Mouse (Mus musculus) thymus, postnatal 36 days (tissue): ENCODE measurements around the gene Tenm4.

ENCODE experiments used
- DNase-seq, 2 experiments: peaks; one replicate each; pipeline ENCODE4 v3.0.0; 2022; ENCODE audit warnings: mixed read lengths in 2 of 2

Gene Tenm4

DNA sequence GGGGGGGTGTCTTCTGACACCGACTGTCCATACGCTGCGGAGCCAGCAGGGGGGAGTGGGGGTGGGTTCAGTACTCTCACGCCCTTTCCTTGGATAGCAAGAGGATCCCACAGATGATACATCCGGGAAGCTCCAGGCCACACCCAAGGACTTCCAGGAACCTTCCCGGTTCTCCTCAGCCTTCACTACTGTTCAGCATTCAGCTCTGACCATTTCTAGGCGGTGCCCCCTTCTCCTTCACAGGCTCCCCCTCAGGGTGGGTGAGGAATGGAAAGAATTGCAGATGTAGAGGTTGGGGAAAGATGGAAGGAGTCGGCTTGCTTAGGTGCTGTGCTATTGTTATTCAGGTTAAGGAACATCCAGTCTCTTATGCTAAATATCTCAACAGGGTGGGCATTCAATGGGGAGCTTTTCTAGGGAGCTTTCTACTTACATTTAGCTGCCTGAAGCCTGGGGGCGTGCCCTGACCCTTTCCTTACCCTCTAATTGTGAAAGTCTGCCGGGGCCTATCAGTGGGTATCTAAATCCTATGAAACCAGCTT lies 33.8 kb downstream of the Tenm4 start:
- no peak for DNase-seq

- no peak for DNase-seq
These were observed 36.0 kb downstream of the Tenm4 start for GRCm38 (mm10) chr7:96207071-96207470.

DNA sequence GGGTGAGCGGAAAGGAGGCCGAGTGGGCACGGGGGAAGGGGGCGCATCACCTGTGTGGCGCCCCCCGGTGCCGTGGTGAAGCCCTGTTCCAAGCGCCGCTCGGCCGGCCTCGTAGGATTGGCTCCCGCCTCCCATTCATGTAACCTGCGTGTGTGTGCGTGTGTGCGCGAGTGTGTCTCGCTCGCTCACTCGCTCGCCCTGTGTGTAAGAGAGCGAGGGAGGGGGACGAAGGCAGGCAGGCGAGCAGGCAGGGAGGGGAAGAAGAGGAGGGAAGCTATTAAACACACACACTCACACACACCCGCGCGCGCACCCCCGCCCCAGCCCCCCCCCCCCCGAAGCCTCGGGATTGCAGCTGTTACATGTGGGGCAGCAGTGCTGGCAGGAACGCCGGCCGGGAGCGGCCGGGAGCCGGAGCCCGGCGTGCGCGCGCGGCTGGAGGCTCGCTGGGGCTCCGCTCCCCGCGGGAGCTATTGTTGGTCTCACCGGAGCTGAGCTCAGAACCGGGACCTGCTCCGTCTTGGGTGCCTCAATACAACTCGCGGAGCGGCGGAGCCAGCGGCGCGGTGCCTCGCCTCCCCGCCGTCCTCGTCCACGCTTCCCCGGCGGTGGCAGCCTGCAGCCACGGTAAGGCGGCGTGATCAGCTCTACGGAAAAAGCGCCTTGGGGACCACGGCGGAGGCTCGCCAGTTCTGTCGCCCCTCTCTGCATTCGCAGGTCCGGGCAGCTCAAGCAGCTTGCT lies 38.9 kb downstream of the Tenm4 start:
- no peak for DNase-seq

DNA sequence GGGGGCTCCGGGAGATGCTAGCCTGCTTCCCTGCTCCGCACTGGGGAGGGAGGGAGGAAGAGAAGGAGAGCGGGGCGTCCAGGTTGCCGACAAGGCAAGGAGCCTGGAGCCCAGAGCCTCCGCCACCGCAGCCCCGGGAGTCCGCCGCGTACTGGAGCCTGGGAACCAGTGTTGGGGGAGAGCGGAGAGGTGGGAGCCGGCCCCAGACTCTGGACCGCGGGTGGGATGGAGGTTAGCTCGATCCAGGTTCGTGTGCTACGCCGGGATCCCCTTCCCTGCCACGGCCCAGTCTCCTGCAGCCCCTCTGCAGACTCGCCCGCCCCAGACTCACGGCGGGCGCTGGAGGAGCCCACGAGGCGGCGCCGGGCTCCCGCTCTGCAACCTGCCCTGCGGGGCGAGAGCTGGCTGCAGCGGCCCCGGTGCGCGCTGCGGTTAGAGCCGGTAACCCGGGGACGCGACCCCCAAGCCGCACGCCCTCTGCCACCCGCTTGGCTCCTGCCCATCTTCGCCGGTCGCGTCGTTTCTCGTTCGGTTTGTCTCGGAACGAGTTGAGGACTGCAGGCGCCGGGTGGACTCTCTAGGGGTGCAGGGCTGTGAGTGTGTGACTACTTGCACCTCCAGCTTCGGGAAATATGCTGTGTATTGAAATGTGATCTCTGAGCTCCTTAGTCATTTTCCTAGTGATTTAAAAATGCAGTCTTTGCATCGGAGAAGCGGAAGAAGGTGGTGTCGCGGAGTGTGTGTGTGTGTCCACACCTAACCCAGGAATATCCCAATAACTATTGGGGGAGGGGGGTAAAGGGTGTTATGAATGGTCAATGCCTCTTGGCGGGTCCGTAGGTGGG lies 39.7 kb downstream of the Tenm4 start:
- no peak for DNase-seq

GRCm38 (mm10) chr7:96211618-96212021 lies 40.6 kb downstream of the Tenm4 start:
- no peak for DNase-seq

DNA sequence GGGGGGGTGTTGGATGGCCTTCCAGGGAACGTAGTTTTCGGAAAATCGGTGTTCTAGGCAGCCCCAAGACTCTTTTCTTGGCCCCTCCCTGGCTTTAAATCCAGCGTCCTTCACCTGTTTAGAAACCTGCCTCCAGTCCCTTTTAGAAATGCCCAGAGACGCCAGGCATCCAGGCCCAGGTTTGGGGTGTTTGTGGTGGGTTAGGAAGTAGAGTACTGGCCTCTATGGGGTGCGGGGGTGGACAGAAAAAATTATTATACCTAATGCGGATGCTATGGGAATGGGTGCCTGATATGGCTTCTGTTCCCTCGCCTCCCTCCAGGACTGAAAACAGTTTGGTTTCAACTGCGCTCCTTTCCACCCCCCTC lies 41.2 kb downstream of the Tenm4 start:
- no peak for DNase-seq

DNA sequence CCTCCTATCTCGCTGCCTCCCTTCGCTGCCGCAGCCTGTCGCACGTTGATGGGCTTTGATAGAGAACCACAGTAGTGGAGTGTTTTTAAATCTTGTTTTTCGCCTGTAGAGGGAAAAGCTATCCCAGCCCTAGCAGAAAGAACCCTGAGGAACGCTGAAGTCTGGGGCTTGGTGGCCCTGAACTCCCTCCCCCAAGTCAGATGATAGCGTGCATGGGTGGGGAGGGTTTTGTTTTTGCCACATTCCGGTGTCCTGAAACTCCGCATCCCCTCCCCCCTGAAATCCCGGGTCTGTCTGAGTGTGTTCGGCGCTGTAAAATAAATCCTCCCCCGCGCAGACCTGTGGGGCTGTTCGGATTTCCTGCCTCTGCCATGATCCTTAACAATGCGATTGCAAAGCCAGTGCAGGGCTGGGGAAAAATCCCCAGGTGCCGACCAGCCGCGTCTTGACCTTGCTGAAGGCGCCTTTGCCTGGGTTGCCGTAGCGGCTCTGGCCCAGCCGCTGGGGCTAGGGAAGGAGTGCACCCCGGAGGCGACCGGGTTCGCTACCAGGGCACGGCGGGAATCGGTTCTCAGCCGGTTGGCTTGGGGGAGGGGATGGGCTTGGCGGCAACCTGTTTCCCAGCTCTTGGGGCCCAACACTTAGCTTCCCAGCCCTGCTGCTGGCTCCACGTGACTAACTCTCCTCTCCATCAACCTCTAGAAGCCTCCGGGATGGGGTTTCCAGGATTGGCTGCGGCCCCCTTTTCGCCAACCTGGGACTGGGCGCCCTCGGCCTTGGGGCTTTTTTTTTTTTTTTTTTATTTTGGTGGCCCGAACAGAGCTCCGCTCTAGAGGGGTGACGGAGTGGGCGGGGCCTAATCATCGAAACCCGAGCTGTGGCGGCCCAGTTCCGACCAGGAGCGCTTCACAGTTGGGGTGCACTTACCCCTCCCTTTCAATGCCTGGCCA lies 41.8 kb downstream of the Tenm4 start:
- DNase-seq: peak in 1 of 2 experiments; percentile 3

DNA sequence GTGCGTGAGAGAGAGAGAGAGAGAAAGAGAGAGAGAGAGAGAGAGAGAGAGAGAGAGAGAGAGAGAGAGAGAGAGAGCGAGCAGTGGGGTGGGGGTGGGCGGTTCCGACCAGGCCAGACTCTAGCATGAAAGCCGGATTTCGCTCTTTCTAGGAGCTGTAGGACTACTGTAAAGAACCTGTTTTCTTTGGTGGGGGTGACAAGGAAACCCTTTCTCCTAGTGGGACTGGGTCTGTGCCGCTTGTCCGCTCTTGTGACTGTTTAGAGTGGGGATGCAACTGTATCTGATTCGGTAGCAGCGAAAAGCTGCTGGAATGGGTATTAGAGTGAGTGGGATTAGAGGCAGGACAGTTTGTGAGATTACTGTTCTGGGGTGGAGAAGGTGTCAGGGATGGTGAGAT lies 42.7 kb downstream of the Tenm4 start:
- no peak for DNase-seq

- no peak for DNase-seq
These were observed 43.8 kb downstream of the Tenm4 start for GRCm38 (mm10) chr7:96214876-96215275.

- no peak for DNase-seq
These were observed 45.0 kb downstream of the Tenm4 start for GRCm38 (mm10) chr7:96215894-96216509.

DNA sequence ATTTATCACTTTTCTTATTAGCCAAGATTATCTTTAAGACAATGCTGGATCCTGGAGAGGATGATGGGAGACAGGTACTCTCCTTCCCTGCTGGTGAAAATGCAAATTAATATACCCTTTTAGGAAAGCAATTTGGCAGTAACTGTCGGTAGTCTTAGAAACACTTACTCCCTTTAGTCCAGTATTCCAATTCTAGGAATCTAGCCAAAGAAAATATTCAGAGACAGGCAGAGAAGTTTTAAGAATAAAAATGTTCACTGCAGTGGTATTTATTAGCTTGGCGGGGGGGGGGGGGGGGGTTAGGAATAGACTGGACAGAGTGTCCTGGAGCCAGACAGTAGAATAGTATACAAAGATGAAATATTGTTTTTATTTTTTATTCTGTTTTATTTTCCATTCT lies 48.3 kb downstream of the Tenm4 start:
- DNase-seq: no peak

- DNase-seq: no peak
These were observed 49.6 kb downstream of the Tenm4 start for GRCm38 (mm10) chr7:96220647-96221046.

- no peak for DNase-seq
These were observed 51.5 kb downstream of the Tenm4 start for GRCm38 (mm10) chr7:96222569-96222968.

DNA sequence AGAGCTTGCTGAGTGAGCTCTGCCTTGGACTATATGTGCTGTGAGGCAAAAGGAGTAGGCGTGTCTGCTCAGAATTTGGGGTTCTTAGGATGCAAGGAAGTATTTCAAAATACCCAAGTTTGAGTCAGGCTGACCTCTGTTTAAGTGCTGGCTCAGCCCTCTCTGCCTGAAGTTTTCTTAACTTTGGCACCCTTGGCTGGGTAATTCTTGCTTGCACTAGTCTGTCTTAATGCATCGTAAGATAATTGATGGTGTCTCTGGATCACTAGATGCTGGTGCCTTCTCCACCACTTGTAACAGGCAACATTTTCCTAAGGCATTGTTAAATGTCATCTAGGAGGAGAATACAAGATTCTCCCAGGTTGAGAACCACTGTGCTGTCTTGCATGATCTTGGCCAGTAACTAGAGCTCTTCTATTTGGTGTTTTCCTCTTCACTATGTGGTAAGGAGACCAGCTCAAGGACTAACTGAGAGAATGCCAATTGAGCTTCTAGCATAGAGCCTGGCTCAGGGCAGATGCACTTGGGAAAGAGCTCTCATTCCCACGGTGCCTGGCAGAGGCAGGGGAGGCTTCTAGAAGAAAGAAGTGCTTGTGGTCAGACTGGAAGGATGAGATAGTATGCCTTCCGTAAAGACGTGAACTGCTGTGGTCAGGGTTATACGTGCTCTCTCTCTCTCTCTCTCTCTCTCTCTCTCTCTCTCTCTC lies 57.7 kb downstream of the Tenm4 start:
- no peak for DNase-seq

DNA sequence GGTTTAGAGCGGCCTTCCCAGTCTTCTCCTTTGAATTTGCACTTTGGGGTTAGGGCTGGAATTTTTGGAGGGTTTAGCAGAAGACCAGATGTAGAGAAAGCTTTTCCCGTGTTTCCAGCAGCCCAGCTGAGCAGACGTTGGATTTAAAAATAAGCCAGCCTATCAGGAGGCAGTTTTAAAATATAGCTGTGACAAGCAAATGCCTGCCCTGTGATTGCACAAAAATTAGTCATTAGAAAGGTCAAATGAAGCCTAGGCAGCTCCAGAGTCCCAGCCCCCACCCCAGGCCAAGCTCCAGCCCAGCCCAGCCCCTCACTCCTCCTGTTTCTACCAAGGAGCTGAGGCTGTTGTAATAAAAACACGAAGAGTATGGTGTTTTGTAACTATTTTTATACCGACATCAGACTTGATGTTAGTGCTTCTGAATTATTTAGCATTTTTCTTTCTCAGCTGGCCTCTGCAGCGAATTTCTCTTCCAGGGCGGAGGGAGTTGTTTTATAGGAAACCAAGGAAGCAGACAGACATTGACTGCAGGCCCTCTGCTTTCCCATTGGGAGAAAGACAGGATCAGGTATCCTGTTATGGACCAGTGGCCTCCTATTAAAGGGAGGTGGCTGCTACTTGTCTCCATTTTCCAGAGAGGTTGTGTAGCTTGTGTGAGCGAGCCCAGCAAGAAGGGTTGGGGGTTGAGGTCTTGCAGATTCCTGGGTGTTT lies 59.1 kb downstream of the Tenm4 start:
- DNase-seq: no peak

DNA sequence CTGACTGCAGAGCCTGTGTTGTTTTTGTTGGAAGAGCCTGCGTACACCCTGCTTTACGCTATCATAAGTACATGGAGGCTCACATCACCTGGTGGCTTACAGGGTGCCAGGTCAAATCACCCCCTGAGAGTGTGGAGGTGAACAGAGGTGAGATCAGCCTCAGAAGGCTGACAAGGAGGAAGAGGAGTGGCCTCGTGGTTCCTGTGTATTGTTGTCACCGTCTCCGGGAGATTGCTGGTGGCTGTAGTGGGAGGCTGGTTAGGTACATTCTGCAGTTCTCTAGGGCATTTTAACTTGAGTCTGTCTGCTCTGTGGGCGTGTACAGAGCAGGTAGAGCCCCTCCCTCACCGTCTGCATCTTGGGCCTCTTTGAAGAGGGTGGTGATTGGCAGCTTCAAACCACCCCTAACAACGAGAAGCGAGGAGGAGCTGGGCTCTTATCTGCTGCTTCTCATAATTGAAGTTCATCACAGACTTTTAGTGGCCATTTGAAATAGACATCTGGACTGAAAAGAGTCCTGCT lies 59.7 kb downstream of the Tenm4 start:
- no peak for DNase-seq

DNA sequence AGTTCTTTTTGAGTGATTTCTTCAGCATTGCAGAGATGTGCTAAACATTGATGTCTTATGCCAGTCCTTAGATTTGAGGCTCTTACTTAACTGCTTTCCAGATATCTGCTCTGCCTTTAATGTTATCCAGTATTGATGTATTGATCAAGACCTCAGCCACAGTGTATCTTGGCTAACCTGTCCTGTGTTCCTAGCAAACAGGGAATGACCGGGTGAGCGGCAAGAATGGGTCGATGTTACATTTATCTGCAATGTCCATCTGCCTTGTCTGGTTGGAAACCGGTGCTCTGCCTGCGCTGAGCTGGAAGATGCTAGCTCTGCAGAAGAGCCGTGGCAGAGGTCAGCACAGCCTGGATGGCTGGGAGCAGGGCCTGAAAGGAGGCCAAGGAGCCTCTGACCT lies 64.8 kb downstream of the Tenm4 start:
- no peak for DNase-seq

GRCm38 (mm10) chr7:96240661-96241060 lies 69.6 kb downstream of the Tenm4 start:
- no peak for DNase-seq

GRCm38 (mm10) chr7:96242328-96243185 lies 71.5 kb downstream of the Tenm4 start:
- DNase-seq: no peak

GRCm38 (mm10) chr7:96244796-96245195 lies 73.8 kb downstream of the Tenm4 start:
- DNase-seq: no peak
